Mouse (Mus musculus) layer of hippocampus, postnatal 14 days (tissue): ENCODE data around the gene Rab8b. TPM values are rescaled to one million over a fixed set of nuclear protein-coding genes. Genes with fewer than 3 reads are reported as not detected.

Source experiments
- total RNA-seq, 2 experiments: library from RNA; stranded (reverse); gene quantifications; 2 replicates each; pipeline ENCODE4 v1.2.3; 2021

Gene Rab8b
- total RNA-seq, 2 experiments from 2014 or later, result 31.6 to 33.7 TPM

Other genes starting within 250 kb of the Rab8b start
- gene Car12, start 206.0 kb downstream of the Rab8b start, total RNA-seq, result 10 to 100 TPM; 34.1 to 47.0 TPM
- gene Aph1b, start 124.2 kb downstream of the Rab8b start, total RNA-seq, result 10 to 100 TPM; 27.6 to 30.7 TPM
- under 1 TPM; 0.48 to 0.67 TPM for gene Gm10647, start 122.6 kb downstream of the Rab8b start, total RNA-seq
- 1 to 10 TPM; 5.2 to 5.3 TPM for gene Aph1c, start 85.0 kb downstream of the Rab8b start, total RNA-seq
- 10 to 100 TPM; 49.5 to 53.1 TPM for gene Rps27l, start 26.4 kb upstream of the Rab8b start, total RNA-seq
- gene Lactb, start 55.8 kb upstream of the Rab8b start, total RNA-seq, result 10 to 100 TPM; 15.2 to 18.0 TPM
- 100 to 1,000 TPM; 230 to 252 TPM for gene Tpm1, start 129.7 kb upstream of the Rab8b start, total RNA-seq